Mouse (Mus musculus) lung, embryonic 14.5 days (tissue): ENCODE measurements around the gene S100pbp. TPM values are rescaled to one million over a fixed set of nuclear protein-coding genes. Genes with fewer than 3 reads are reported as not detected.

Experiments used
- ATAC-seq: fragments of 200-750 bp; cut with Nextera tagmentation; 2 replicates; pipeline ENCODE4 v1.8.0; 2017; ENCODE audit warnings: mild to moderate bottlenecking, moderate TSS enrichment, moderate library complexity; ENCODE audit not compliant: insufficient read depth
- DNase-seq: peaks from one replicate; pipeline ENCODE4 v3.0.0-alpha.2; 2015
- H3K27ac ChIP-seq: fragments of 300-500 bp; sonication (generic); 2 replicates; pipeline ENCODE4 v1.5.1; 2014; ENCODE audit warnings: low read depth, mild to moderate bottlenecking, moderate library complexity
- H3K27me3 ChIP-seq: fragments of 300-500 bp; sonication (generic); 2 replicates; pipeline ENCODE4 v1.6.1; 2014; ENCODE audit warnings: low read length, control low read depth; ENCODE audit not compliant: insufficient read depth
- H3K36me3 ChIP-seq: fragments of 300-500 bp; sonication (generic); 2 replicates; pipeline ENCODE4 v1.6.1; 2014; ENCODE audit warnings: control low read depth; ENCODE audit not compliant: insufficient read depth
- H3K4me1 ChIP-seq: fragments of 300-500 bp; sonication (generic); 2 replicates; pipeline ENCODE4 v1.6.1; 2014; ENCODE audit warnings: antibody characterized with exemption, control low read depth; ENCODE audit not compliant: insufficient read depth
- H3K4me2 ChIP-seq: fragments of 300-500 bp; sonication (generic); 2 replicates; pipeline ENCODE4 v1.6.1; 2014; ENCODE audit warnings: mild to moderate bottlenecking
- H3K4me3 ChIP-seq: fragments of 300-500 bp; sonication (generic); 2 replicates; pipeline ENCODE4 v1.5.1; 2014; ENCODE audit warnings: low read depth, low read length
- H3K9ac ChIP-seq: fragments of 300-500 bp; sonication (generic); 2 replicates; pipeline ENCODE4 v1.6.1; 2014
- H3K9me3 ChIP-seq: fragments of 300-500 bp; sonication (generic); 2 replicates; pipeline ENCODE4 v1.6.1; 2016; ENCODE audit warnings: low read depth, low read length, control low read depth
- CTCF ChIP-seq: IDR thresholded peaks from 2 replicates; pipeline ENCODE4 v1.5.1; 2016; ENCODE audit warnings: antibody characterized with exemption, low read depth
- WGBS: fragments of 180-500 bp; shearing (Covaris S2); extraction: QIAGEN DNeasy Blood & Tissue Kit; methylation state at CpG from one replicate; pipeline ENCODE4 v1.1.7; 2014; 5-methylcytosine and 5-hydroxymethylcytosine counted together
- polyA plus RNA-seq: library from polyadenylated mRNA; unstranded; fragments of >200 nt; fragmentation: Nextera tagmentation; extraction: Ambion mirVana; gene quantifications from 2 replicates; pipeline ENCODE4 v1.2.1, GENCODE M21; 2014

Gene S100pbp
- polyA plus RNA-seq, 1 experiment from 2014 or later: 17.3 TPM

DNA sequence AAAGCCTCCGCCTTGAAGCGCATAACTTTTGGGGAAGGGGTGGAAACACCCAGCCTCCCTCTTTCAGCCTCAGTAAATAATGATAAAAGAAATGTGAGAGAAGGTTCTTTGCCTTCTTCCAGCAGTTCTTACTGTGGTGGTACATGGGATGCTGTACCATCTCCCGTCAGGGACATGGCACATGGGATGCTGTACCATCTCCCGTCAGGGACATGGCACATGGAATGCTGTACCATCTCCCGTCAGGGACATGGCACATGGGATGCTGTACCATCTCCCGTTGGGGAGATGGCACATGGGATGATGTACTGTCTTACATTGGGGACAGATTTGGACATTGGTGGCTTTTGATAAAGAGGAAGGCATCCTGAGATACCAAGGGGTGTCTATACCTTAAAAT, 8.0 kb upstream of the S100pbp start:
- Histone ChIP-seq H3K36me3 (peaks cover 56% of the 10 kb centered on the region), H3K4me2 (no peak overlapping the region), H3K9me3 (no peaks in the 10 kb centered on the region), H3K27me3 (no peaks in the 10 kb centered on the region), H3K27ac (no peak overlapping the region), H3K4me3 (no peak overlapping the region), H3K9ac (no peak overlapping the region), H3K4me1 (no peaks in the 10 kb centered on the region)
- no peak for TF ChIP-seq CTCF
- WGBS: 94% methylated on average over 6 of the region's 6 CpGs
- ATAC-seq (no peak), DNase-seq (no peak)

DNA sequence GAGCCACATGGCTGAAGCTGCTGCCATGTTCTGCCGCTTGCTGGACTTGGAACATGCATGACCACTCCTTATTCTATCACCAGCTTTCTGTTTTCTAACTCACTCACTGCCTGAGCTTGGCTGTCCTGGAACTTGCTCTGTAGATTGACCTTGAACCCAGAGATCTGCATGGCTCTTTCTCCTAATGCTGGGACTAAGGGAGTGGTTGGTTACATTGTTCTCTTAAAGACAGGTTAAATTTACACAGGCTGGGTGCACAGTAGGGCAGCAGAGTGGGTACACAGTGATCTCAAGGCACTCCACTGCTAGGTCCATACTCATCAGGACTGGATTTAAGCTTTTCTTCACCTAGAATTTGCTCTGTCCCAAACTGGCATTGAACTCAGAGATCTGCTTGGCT, 4.8 kb upstream of the S100pbp start:
- no peaks in the 10 kb centered on the region for H3K27me3 ChIP-seq
- ATAC-seq: no peak
- no peak overlapping the region for H3K9ac ChIP-seq
- no peak overlapping the region for H3K27ac ChIP-seq
- DNase-seq: no peak
- no peak overlapping the region for H3K4me3 ChIP-seq
- no peak for TF ChIP-seq CTCF
- H3K4me1 ChIP-seq: peaks cover 8% of the 10 kb centered on the region; the same call in 1 of the 2 replicates
- H3K36me3 ChIP-seq: peaks cover 32% of the 10 kb centered on the region
- H3K4me2 ChIP-seq: no peak overlapping the region
- no peaks in the 10 kb centered on the region for H3K9me3 ChIP-seq
- WGBS: 97% methylated on average over 1 of the region's 1 CpGs

DNA sequence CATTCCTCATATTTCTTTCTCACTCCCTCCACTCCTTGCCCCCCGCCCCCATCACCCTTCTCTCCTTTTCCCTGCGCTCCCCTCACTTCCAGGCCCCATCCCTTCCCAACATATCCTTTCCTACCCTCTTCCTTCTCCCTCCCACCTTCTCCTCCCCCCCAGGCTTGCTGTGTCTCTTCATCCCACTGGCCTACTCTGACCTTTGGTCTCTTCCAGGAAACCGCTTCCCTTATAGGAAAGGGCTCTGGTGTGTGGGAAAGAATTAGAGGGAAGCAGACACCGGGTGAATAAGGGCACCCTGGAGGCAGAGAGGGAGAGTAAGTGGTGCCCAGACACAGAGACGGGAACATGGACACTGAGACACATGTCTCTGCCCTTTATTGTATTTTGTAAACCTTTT, 2.2 kb upstream of the S100pbp start:
- H3K4me3 ChIP-seq: peak overlapping the region; percentile 91; the same call in 1 of the 2 replicates

DNA sequence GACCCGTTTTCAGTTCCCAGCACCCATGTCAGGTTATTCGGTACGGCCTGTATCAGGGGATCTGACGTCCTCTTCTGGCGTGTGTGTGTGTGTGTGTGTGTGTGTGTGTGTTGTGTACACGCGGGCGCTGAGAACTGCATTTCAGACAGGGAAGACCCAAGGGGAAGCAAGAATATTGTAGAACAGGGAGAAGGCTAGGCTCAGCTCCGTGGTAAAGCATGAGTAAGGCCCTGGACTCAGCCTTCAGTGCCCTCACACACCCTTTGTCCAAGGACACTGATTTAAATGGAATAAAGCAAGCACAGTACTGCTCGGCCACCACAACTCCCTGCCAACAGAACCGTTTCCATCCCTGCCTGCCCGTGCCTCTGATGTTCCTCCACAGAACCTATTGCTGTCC, 1.0 kb upstream of the S100pbp start:
- H3K9me3 ChIP-seq: no peaks in the 10 kb centered on the region
- 3% methylated on average over 12 of the region's 12 CpGs for WGBS
- H3K27me3 ChIP-seq: no peaks in the 10 kb centered on the region
- peak overlapping the region; percentile 66 for H3K4me2 ChIP-seq
- H3K4me1 ChIP-seq: peaks cover 10% of the 10 kb centered on the region
- H3K36me3 ChIP-seq: 0 out of 2 replicates have a peak, but pooled peaks cover 6% of the 10 kb centered on the region
- no peak overlapping the region for H3K27ac ChIP-seq
- TF ChIP-seq CTCF: no peak
- DNase-seq (no peak), ATAC-seq (no peak)
- peak overlapping the region; percentile 91 for H3K4me3 ChIP-seq
- peak overlapping the region; percentile 69 for H3K9ac ChIP-seq

More for the DNA sequence above, 2.2 kb upstream of the S100pbp start:
- WGBS: 74% methylated on average over 5 of the region's 5 CpGs
- Histone ChIP-seq H3K9me3 (no peaks in the 10 kb centered on the region), H3K4me2 (peak overlapping the region; percentile 66; the same call in 1 of the 2 replicates), H3K27me3 (no peaks in the 10 kb centered on the region), H3K27ac (no peak overlapping the region), H3K9ac (no peak overlapping the region), H3K36me3 (peaks cover 14% of the 10 kb centered on the region; the same call in 1 of the 2 replicates), H3K4me1 (peaks cover 10% of the 10 kb centered on the region)
- ATAC-seq (no peak), DNase-seq (no peak)
- TF ChIP-seq CTCF: no peak

- Histone ChIP-seq H3K4me2 (peak overlapping the region; percentile 66), H3K27ac (peak overlapping the region; percentile 89), H3K4me1 (peaks cover 10% of the 10 kb centered on the region), H3K4me3 (peak overlapping the region; percentile 91), H3K9ac (peak overlapping the region; percentile 84), H3K36me3 (0 out of 2 replicates have a peak, but pooled peaks cover 2% of the 10 kb centered on the region), H3K9me3 (no peaks in the 10 kb centered on the region), H3K27me3 (no peaks in the 10 kb centered on the region)
- DNase-seq (peak; percentile 63), ATAC-seq (peak; percentile 69)
- no peak for TF ChIP-seq CTCF
- under 1% methylated on average over 74 of the region's 74 CpGs for WGBS
These were observed 555 bp downstream of the S100pbp start for GRCm38 (mm10) chr4:129188803-129189541.

- ATAC-seq (no peak), DNase-seq (no peak)
These were observed 1.4 kb downstream of the S100pbp start for GRCm38 (mm10) chr4:129188041-129188659.

GRCm38 (mm10) chr4:129179560-129179959, 10.0 kb downstream of the S100pbp start:
- H3K27me3 ChIP-seq: no peaks in the 10 kb centered on the region
- H3K9ac ChIP-seq: no peak overlapping the region
- H3K9me3 ChIP-seq: no peaks in the 10 kb centered on the region
- TF ChIP-seq CTCF: peak; percentile 31
- no peak overlapping the region for H3K27ac ChIP-seq
- WGBS: 66% methylated on average over 1 of the region's 1 CpGs
- H3K4me3 ChIP-seq: no peak overlapping the region
- H3K4me1 ChIP-seq: no peaks in the 10 kb centered on the region
- no peak overlapping the region for H3K4me2 ChIP-seq
- ATAC-seq (no peak), DNase-seq (peak; percentile 42)
- peaks cover 64% of the 10 kb centered on the region for H3K36me3 ChIP-seq

More at GRCm38 (mm10) chr4:129188041-129188659, 1.4 kb downstream of the S100pbp start:
- Histone ChIP-seq H3K27ac (peak overlapping the region; percentile 89; the same call in 1 of the 2 replicates), H3K9ac (peak overlapping the region; percentile 84), H3K27me3 (no peaks in the 10 kb centered on the region), H3K4me1 (peaks cover 10% of the 10 kb centered on the region), H3K4me3 (peak overlapping the region; percentile 91), H3K4me2 (peak overlapping the region; percentile 66), H3K9me3 (no peaks in the 10 kb centered on the region), H3K36me3 (no peaks in the 10 kb centered on the region)
- WGBS: 43% methylated on average over 5 of the region's 5 CpGs
- TF ChIP-seq CTCF: no peak
